Mouse (Mus musculus): ENCODE measurements around the gene Zfp281.

Zfp281 gene

DNA sequence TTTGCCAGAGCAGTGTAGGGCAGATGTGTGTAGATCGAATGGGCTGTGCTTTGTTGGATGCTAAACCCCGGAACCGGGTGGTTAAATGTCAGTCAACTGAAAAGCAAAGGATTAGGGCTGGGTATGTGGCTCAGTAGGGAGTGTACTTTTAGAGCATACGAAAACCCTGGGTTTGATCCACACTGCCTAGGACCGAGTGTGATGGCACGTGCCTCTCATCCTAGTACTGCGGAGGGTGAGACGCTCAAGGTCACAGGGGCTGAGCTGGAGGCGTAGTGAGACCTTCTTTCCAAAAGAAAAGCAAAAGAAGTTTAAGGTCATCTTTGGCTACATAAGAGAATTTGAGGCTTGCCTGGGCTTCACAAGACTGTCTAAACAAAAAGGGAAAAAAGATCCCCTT, 34.6 kb downstream of the Zfp281 start:
- no peak for DNase-seq

GRCm38 (mm10) chr1:136659917-136660316, 35.2 kb downstream of the Zfp281 start:
- no peak for DNase-seq

DNA sequence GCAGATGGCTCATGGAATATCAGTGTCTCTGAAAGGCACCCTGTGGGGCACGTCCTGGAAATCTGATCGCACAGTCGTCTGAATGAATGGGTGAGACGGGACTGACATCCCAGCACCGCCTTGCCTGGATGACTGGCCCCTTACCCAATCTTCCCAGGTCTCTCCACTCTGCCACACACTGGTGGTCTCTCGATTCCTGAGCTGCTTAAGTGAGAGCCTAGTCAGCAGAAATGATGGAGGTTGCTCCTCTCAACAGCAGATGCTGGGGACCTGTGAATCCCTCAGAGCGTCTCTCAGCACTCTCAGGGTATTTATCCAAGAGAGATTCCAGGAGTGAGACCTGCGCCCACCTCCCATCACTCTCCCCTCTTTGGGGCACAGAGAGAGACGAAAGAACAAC, 36.8 kb downstream of the Zfp281 start:
- no peak for DNase-seq

DNA sequence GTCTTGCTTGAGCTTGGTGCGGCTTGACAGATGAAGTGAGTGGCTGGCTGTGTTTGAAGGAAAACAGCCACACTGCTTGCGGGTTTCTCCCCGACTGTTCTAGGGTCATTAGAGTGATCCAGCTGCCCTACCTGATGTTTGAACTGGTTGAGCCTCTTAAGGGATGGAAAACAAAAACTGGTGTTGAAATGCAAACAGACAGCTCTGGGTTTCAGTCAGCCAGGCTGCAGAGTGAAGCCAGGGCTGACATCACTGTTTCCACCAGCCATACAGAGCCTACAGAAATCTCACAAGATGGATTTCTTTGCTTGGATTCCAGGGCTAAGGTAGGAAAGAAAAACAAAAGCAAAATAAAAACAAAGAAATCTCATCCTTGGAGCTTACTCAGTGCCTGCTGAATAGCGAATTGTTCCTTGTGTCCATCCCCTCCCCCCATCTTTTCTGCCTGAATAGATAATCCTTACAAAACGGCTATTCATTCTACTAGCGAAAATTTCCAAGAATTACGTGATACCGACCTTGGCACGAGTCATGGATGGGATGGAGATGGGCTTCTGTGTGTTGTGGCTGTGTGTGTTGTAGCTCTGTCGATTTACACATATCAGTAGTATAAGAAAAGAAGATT, 37.4 kb downstream of the Zfp281 start:
- no peak for DNase-seq

DNA sequence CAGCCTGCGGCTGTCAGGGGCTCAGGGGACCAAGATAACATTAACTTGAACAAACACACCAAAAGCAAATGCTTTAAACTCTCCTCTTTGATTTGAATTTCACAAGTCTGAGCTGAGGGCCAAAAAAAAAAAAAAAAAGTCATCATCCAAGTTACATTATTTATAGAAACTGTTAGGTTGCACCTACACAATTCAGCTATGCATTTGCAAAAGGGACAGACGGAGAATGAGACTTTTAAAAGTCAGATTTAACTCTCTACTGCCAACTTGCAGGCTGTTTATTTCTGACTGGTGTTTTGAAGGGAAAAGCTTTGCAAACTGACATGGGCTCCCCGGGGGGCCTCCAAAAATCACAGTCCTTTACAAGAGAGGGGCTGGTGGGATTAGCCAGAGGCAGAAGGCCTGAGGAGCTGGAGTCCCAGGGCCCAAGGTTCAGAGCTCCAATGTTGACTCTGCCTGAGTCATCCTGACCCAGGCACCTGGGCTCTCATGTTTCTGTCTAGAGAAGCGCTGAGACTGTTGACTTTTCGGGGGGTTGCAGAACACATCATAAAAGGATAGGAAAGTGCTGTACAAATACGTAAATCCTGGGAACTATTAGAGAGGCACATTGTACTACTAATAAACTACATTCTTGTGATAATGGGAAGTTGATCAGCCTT, 40.4 kb downstream of the Zfp281 start:
- no peak for DNase-seq

DNA sequence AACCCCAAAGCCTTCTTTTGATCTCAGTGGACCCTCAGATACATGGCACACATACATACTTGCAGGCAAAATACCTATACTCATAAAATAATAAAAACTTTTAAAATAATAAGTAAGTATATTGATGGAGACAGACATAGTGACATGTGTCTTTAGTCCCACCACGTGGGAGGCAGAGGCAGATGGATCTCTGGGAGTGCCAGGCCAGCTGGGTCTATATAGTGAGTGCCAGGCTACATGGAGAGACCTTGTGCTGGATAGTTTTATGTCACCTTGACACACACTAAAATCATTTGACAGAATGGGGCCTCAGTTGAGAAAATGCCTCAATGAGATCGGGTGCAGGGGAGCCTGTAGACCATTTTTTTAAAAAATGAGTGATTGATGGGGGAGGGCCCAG, 41.8 kb downstream of the Zfp281 start:
- no peak for DNase-seq

DNA sequence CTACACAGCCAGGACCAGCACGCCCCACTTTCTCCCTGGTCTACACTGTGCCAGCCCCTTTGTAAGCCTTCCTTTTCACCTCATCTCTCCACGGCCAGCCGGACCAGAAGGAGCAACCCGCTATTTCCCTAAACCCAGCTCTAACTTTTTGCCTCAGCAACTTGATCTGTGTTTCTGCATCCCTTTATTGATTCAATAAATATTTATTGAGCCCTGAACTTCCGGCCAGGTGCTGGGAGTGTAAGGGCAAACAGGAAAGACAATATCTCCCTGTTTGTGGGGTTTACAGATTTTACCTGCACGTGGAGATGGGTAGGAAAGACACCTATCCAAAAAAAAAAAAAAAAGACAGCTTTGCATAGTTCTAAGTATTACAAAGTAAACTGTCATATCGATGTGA, 45.2 kb downstream of the Zfp281 start:
- DNase-seq = no peak

- no peak for DNase-seq
Measured at GRCm38 (mm10) chr1:136670421-136670820, 45.7 kb downstream of the Zfp281 start.

GRCm38 (mm10) chr1:136671767-136672434, 47.2 kb downstream of the Zfp281 start:
- DNase-seq = no peak

DNA sequence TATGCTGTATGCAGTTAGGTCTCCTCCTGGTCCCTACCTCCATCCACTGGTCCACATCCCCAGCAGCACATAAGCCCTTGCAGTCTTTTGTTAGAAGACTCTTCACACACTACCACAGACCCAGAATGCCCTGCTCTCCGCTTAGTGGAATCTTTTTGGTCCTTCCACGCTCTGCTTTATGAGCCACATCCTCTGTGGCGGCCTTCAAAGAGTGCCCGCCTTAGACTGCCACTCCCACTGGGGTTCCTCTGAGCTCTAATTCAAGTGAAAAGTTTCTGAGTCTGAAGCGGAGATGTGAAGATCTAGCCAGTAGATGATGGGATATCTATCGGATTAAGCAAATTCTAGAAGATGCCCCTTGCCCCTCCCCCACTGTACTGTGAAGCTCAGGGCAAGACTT, 47.9 kb downstream of the Zfp281 start:
- peak; percentile 70 to 81 for DNase-seq

- no peak for DNase-seq
Measured at GRCm38 (mm10) chr1:136673293-136673692, 48.6 kb downstream of the Zfp281 start.

DNA sequence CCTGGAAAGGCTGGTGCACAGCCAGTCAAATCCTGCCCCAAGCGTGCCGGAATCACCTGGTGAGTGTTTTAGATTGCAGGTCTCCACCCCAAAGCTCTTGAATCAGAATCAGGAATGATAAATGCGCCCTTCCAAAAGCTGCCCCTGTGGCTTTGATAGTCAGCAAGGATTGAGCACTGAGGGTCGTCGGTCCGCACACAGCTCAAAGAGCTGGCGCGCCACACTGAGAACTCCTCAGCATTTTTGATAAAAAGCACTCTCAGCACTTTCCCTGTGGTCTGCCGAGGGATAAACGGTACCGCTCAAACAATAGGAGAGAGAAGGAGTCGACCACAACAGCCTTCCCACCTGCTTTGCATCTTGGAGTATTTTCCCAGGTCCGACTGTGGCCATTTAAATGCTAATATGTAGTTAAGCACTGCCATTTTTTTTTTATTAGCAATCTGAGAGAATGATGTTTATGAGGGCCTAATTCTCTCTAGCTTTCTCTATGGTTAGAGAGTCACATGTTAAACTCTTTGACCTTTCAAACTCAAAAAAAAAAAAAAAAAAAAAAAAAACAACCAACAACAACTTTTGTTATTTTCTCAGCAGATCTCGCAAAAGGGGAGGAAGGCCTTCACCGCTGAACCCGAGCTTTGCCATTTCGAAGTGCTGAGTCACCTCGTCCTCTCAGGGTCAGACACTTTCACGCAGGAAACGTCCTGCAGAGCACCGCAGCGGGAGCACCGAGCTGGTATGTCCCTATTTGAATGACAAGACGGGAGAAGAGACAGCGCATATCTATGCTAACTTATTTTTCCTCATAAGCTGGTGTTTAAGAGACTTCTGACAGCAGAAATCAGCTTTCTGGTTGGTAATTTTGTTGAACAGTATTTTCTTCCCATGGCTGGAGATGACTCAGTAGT, 50.1 kb downstream of the Zfp281 start:
- DNase-seq = no peak

DNA sequence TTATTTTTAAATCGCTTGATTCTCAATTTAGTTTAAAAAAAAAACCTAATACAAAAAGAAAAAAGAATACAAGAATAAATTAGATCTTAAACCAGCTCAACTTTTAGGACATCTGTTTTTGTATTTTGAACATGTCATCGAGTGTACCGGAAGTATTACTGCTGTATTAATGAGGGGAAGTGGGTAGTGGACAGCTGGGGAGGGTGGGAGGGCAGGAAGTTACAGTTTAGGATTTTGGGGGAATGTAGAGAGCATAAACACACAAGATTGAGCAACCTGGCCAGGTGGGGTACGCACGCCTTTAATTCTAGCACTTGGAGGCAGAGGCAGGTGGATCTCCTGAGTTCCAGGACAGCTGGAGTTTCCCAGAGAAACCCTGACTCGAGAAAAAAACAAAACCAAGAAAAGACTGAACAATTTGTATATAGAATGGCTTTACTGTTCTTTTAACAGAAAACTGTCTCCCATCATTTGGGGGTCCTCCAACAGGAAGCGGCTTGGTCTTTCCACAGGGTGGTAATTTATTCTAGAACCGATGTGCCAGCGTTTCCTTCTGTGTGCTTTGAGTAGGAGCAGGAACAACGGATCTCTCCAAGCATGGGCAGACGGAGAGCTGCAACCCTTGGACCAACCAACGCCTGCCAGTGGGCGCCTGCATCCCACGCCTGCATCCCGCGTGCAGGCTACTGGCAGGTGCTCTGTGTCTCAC, 51.2 kb downstream of the Zfp281 start:
- DNase-seq = no peak

DNA sequence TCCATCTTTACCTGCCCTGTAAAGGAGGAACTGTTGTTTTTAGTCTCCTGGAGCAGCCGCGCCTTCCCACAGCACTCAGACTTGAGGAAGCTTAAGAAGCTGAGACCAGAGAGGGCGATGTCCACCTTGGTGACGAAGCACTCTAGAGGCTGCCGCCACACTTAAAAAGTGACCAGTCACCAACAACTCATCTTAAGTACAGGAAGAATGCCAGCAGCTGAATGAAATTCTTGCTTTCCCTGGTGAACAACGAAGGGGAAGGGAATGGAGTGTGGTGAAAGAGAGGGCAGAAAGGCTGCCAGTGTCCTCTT, 51.7 kb downstream of the Zfp281 start:
- no peak for DNase-seq

DNA sequence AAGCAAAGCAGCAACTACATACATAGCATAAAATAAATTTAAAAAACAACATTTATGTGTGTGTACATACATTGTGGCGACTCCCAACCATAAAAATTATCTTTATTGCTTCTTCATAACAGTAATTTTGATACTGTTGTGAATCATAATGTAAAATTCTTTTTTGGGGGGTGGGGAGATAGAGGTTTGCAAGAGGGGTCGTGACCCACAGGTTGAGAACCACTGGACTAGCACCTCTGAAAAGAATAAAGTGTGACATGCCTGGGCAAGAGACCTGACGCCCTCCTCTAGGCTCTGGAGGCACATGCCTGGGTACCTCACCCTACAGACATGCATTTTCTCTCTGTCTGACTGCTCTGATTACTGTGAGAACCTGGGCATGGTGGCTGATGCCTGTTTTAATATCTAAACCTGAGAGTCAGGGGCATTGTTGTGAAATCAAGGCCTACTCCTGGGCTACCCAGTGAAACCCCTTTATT, 53.2 kb downstream of the Zfp281 start:
- no peak for DNase-seq

GRCm38 (mm10) chr1:136678836-136679235, 54.1 kb downstream of the Zfp281 start:
- DNase-seq = no peak
